Mouse (Mus musculus) lung, postnatal 0 days (tissue): ENCODE measurements around the gene Dot1l.

Experiments
- CTCF ChIP-seq: IDR thresholded peaks from 2 replicates; pipeline ENCODE4 v1.5.1; 2016; ENCODE audit warnings: antibody characterized with exemption, mild to moderate bottlenecking
- EP300 ChIP-seq: IDR thresholded peaks from 2 replicates; pipeline ENCODE4 v1.6.1; 2016; ENCODE audit warnings: antibody characterized with exemption, mild to moderate bottlenecking, control low read depth

DNA sequence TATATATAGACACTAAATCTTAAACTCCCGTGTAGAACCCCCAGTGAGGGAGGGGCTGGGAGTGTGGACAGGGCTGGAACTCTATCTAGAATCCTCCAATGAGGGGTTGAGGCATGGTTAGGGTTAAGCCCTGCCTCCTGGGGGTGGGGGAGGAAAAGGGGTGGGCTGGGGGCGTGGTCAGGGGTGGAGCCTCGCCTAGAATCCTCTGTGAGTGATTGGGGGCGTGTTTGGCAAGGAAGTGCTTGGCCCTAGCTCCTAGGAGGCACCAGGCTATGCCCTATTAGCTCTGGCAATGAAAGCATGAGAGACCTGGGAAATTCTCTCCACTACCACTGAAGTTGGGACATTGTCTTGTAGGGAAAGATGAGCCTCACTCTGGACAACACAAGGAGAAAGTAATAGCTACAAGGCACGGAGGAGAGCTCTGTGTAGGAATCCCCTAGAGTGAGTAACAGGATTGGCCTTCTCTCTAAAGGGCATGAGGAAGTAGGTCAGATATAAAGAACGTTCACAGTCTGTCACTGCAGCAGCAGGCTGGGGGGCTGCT, 2.9 kb upstream of the Dot1l start:
- TF ChIP-seq CTCF: no peak
- TF ChIP-seq EP300: no peak
